Mouse (Mus musculus) CH12.LX (cell line): ENCODE results near the gene 4931406P16Rik. TPM values are rescaled to one million over a fixed set of nuclear protein-coding genes. Genes with fewer than 3 reads are reported as not detected.

ENCODE experiments used
- DNase-seq: peaks from one replicate; pipeline ENCODE4 v3.0.0-alpha.2; 2013; ENCODE audit errors: extremely low read depth
- H3K27ac ChIP-seq: 2 replicates; pipeline ENCODE4 v1.5.1; 2012; ENCODE audit warnings: low read depth, mild to moderate bottlenecking, control low read depth, moderate library complexity; ENCODE audit not compliant: insufficient read depth
- H3K27me3 ChIP-seq: replicated peaks from 2 replicates; pipeline ENCODE3; 2012; ENCODE audit warnings: inconsistent platforms
- H3K36me3 ChIP-seq, 2 experiments: replicated peaks in 1 of 2; 2 replicates each; pipeline versions ENCODE3 to v1.6.1; 2012; ENCODE audit warnings: inconsistent platforms in 1 of 2, low read length in 1 of 2, mild to moderate bottlenecking in 1 of 2, mixed read lengths in 1 of 2, moderate library complexity in 1 of 2; ENCODE audit not compliant: control insufficient read depth in 1 of 2, insufficient read depth in 1 of 2
- H3K4me1 ChIP-seq, 2 experiments: 2 replicates each; pipeline ENCODE4 v1.6.1; 2012; ENCODE audit warnings: inconsistent platforms in 1 of 2, moderate library complexity in 1 of 2; ENCODE audit not compliant: insufficient read depth in 2 of 2, control insufficient read depth in 1 of 2
- H3K4me2 ChIP-seq: 2 replicates; pipeline ENCODE4 v1.6.1; 2012; ENCODE audit warnings: low read depth, mild to moderate bottlenecking, control low read depth; ENCODE audit not compliant: poor library complexity, insufficient read depth, severe bottlenecking
- H3K4me3 ChIP-seq, 3 experiments: fragments of 150-350 bp in 1 of 3; sonication (generic) in 1 of 3; replicated peaks in 1 of 3; 2 replicates each; pipeline versions ENCODE3 to v1.5.1; 2011 to 2012; ENCODE audit warnings: low read depth in 2 of 3, low read length in 2 of 3, mild to moderate bottlenecking in 2 of 3, moderate library complexity in 2 of 3, control low read depth in 1 of 3, improper control_type of control experiment in 1 of 3, inconsistent platforms in 1 of 3, mixed read lengths in 1 of 3; ENCODE audit not compliant: poor library complexity in 1 of 3
- H3K79me2 ChIP-seq: replicated peaks from 2 replicates; pipeline ENCODE4 v1.6.1; 2012; ENCODE audit warnings: mild to moderate bottlenecking, moderate library complexity; ENCODE audit not compliant: control insufficient read depth, poor library complexity, insufficient read depth, severe bottlenecking; ENCODE audit errors: extremely low read depth
- H3K9ac ChIP-seq: 2 replicates; pipeline ENCODE4 v1.6.1; 2012; ENCODE audit warnings: low read depth, mild to moderate bottlenecking, control low read depth, moderate library complexity; ENCODE audit not compliant: insufficient read depth
- H3K9me3 ChIP-seq: replicated peaks from 2 replicates; pipeline ENCODE3; 2012; ENCODE audit warnings: low read length, inconsistent platforms, mixed read lengths
- CHD1 ChIP-seq: IDR thresholded peaks from 2 replicates; pipeline ENCODE4 v1.6.1; 2012; ENCODE audit warnings: low read depth, low read length, improper control_type of control experiment, inconsistent platforms
- CHD2 ChIP-seq: IDR thresholded peaks from 2 replicates; pipeline ENCODE4 v1.6.1; 2011; ENCODE audit warnings: low read length, improper control_type of control experiment
- CTCF ChIP-seq, 2 experiments: IDR thresholded peaks in 1 of 2; conservative IDR thresholded peaks in 1 of 2; 2 replicates each; pipeline ENCODE4 v1.5.1; 2011 to 2012; ENCODE audit warnings: low read depth in 2 of 2, low read length in 2 of 2, improper control_type of control experiment in 1 of 2, inconsistent platforms in 1 of 2, mild to moderate bottlenecking in 1 of 2, moderate library complexity in 1 of 2
- EP300 ChIP-seq: IDR thresholded peaks from 2 replicates; pipeline ENCODE4 v1.6.1; 2011; ENCODE audit warnings: low read length, improper control_type of control experiment
- ETS1 ChIP-seq: conservative IDR thresholded peaks from 2 replicates; pipeline ENCODE4 v1.6.1; 2012; ENCODE audit warnings: low read depth, mild to moderate bottlenecking, inconsistent platforms, low read length, improper control_type of control experiment, moderate library complexity
- JUND ChIP-seq: conservative IDR thresholded peaks from 2 replicates; pipeline ENCODE4 v1.6.1; 2011; ENCODE audit warnings: low read depth, low read length, improper control_type of control experiment
- KAT2A ChIP-seq: IDR thresholded peaks from 2 replicates; pipeline ENCODE4 v1.6.1; 2012; ENCODE audit warnings: low read length, improper control_type of control experiment, inconsistent platforms; ENCODE audit not compliant: insufficient replicate concordance
- MAFK ChIP-seq: IDR thresholded peaks from 2 replicates; pipeline ENCODE4 v1.6.1; 2011; ENCODE audit warnings: low read length, improper control_type of control experiment; ENCODE audit not compliant: insufficient replicate concordance
- MAX ChIP-seq: IDR thresholded peaks from 2 replicates; pipeline ENCODE4 v1.6.1; 2011; ENCODE audit warnings: low read length, improper control_type of control experiment
- MEF2A ChIP-seq: IDR thresholded peaks from 2 replicates; pipeline ENCODE4 v1.6.1; 2014; ENCODE audit warnings: low read depth, mild to moderate bottlenecking, inconsistent platforms, low read length, improper control_type of control experiment, borderline replicate concordance
- MXI1 ChIP-seq: IDR thresholded peaks from 2 replicates; pipeline ENCODE4 v1.6.1; 2011; ENCODE audit warnings: mild to moderate bottlenecking, low read depth, low read length, improper control_type of control experiment
- MYC ChIP-seq: IDR thresholded peaks from 2 replicates; pipeline ENCODE4 v1.6.1; 2011; ENCODE audit warnings: low read depth, mild to moderate bottlenecking, improper control_type of control experiment, low read length
- NELFE ChIP-seq: IDR thresholded peaks from 2 replicates; pipeline ENCODE4 v1.6.1; 2011; ENCODE audit warnings: low read depth, low read length, improper control_type of control experiment
- SIN3A ChIP-seq: IDR thresholded peaks from 2 replicates; pipeline ENCODE4 v1.6.1; 2012; ENCODE audit warnings: low read length, improper control_type of control experiment, inconsistent platforms
- TBP ChIP-seq: conservative IDR thresholded peaks from 2 replicates; pipeline ENCODE4 v1.6.1; 2011; ENCODE audit warnings: low read depth, low read length, improper control_type of control experiment
- TCF12 ChIP-seq: IDR thresholded peaks from 2 replicates; pipeline ENCODE4 v1.6.1; 2014; ENCODE audit warnings: low read depth, mild to moderate bottlenecking, inconsistent platforms, low read length, improper control_type of control experiment
- UBTF ChIP-seq: IDR thresholded peaks from 2 replicates; pipeline ENCODE4 v1.6.1; 2012; ENCODE audit warnings: low read depth, mild to moderate bottlenecking, inconsistent platforms, low read length, improper control_type of control experiment, moderate library complexity
- ZC3H11A ChIP-seq: IDR thresholded peaks from 2 replicates; pipeline ENCODE4 v1.6.1; 2012; ENCODE audit warnings: low read depth, mild to moderate bottlenecking, inconsistent platforms, low read length, improper control_type of control experiment
- ZKSCAN1 ChIP-seq: IDR thresholded peaks from 2 replicates; pipeline ENCODE4 v1.6.1; 2012; ENCODE audit warnings: low read depth, inconsistent platforms, low read length, improper control_type of control experiment, borderline replicate concordance
- ZMIZ1 ChIP-seq: IDR thresholded peaks from 2 replicates; pipeline ENCODE4 v1.6.1; 2012; ENCODE audit warnings: low read depth, mild to moderate bottlenecking, inconsistent platforms, low read length, improper control_type of control experiment
- ZNF384 ChIP-seq: IDR thresholded peaks from 2 replicates; pipeline ENCODE4 v1.6.1; 2012; ENCODE audit warnings: low read depth, low read length, improper control_type of control experiment, inconsistent platforms
- dilution Hi-C: fragments of 300-500 bp; cut with MboI; formaldehyde crosslinking; loops from 2 replicates; pipeline ENCODE4 v1.14.3; 2020; ENCODE audit warnings: low sequenced_read_pairs; ENCODE audit not compliant: extremely low pct_unique_long_range_greater_than_20kb, extremely low pct_ligation_motif_present
- in situ Hi-C: fragments of 300-500 bp; cut with MboI; formaldehyde crosslinking; loops from 3 replicates; pipeline ENCODE4 v1.14.3; 2019; ENCODE audit warnings: low sequenced_read_pairs, low pct_ligation_motif_present, low pct_unique_long_range_greater_than_20kb, mixed read lengths
- polyA plus RNA-seq: library from polyadenylated mRNA; unstranded; fragments of >175 nt; gene quantifications from 2 replicates; pipeline ENCODE4 v1.2.1, GENCODE M21; 2012; ENCODE audit warnings: low read depth; ENCODE audit not compliant: insufficient read length
- total RNA-seq, 2 experiments: library from RNA; depleted of rRNA; stranded (reverse); fragments of 300-350 nt in 1 of 2; fragments of >200 nt in 1 of 2; gene quantifications; 2 replicates each; pipeline ENCODE4 v1.2.3; 2012 to 2014

Gene 4931406P16Rik
- total and polyA plus RNA-seq, 3 experiments = 10.0 to 15.6 (median 11.7) TPM

GRCm38 (mm10) chr7:34268463-34268862 lies 44.9 kb downstream of the 4931406P16Rik start:
- Histone ChIP-seq H3K36me3 (peaks cover 0 to 5% of the 10 kb centered on the region in 2 experiments), H3K4me2 (no peak overlapping the region), H3K9ac (no peak overlapping the region), H3K27ac (no peak overlapping the region), H3K9me3 (no peaks in the 10 kb centered on the region), H3K79me2 (0 out of 2 replicates have a peak, but pooled peaks cover 2% of the 10 kb centered on the region), H3K27me3 (no peaks in the 10 kb centered on the region), H3K4me1 (peaks cover 12 to 77% of the 10 kb centered on the region in 2 experiments), H3K4me3 (no peak overlapping the region)
- dilution Hi-C loops = no loop called here
- TF ChIP-seq CTCF (conservative IDR thresholded peaks at IDR 0.05 in 1 of 2, IDR thresholded peaks at IDR 0.05 in 1 of 2; ENCODE audit: low read depth in 2 of 2, low read length in 2 of 2) (no peak), ZKSCAN1 (no peak), JUND (no peak), ZMIZ1 (no peak), ZNF384 (no peak), ZC3H11A (no peak), ETS1 (no peak), MAFK (no peak), TBP (no peak), TCF12 (no peak), MEF2A (no peak), UBTF (no peak), NELFE (no peak), MXI1 (no peak), MAX (no peak), KAT2A (no peak), MYC (no peak), CHD2 (no peak), EP300 (no peak), CHD1 (no peak)
- no peak for DNase-seq
- in situ Hi-C loops = loop anchor here (25.0 kb wide), 1 partner anchor 394 kb away; the partner anchor contains the start of gene Kctd15

- Histone ChIP-seq H3K27ac (no peak overlapping the region), H3K4me2 (peak overlapping the region; percentile 46; the same call in 1 of the 2 replicates), H3K9ac (no peak overlapping the region), H3K9me3 (no peaks in the 10 kb centered on the region), H3K27me3 (no peaks in the 10 kb centered on the region), H3K36me3 (peaks cover 3 to 19% of the 10 kb centered on the region in 2 experiments), H3K79me2 (no peaks in the 10 kb centered on the region), H3K4me3 (no peak overlapping the region), H3K4me1 (peaks cover 0 to 66% of the 10 kb centered on the region in 2 experiments; a peak in 3 of 4 replicates)
- dilution Hi-C loops = no loop called here
- DNase-seq = no peak
- no peak for TF ChIP-seq EP300
- TF ChIP-seq SIN3A = 0 out of 2 replicates have a peak, but pooled peaks have one; percentile 6
- in situ Hi-C loops = loop anchor here (25.0 kb wide), 1 partner anchor 396 kb away; the partner anchor contains the start of gene Kctd15
These were observed 46.9 kb downstream of the 4931406P16Rik start for GRCm38 (mm10) chr7:34266421-34266820.
